ENCODE assay signal across 8 mouse cellular contexts in genomic region chr8:108911511-108911910, GRCm38 (mm10).
DNase-seq lines count a peak whose midpoint lies in the region; ATAC-seq and TF ChIP-seq lines count a peak whose summit lies in the region.

No protein-coding gene starts in this region.

- TF ChIP-seq CTCF in forebrain, postnatal 0 days (IDR thresholded peaks at IDR 0.05; ENCODE audit: low read depth) = peak; percentile 96

- intact Hi-C loops in left cerebral cortex, postnatal 10 days (cut with DNase I) = loop anchor here (5.0 kb wide), 1 partner anchor 119 kb away; no protein-coding TSS in a partner anchor

- no peak overlapping the region for H3K27ac ChIP-seq in forebrain, embryonic 10.5 days
- H3K27ac ChIP-seq in forebrain, embryonic 12.5 days = no peak overlapping the region
- no peak overlapping the region for H3K27ac ChIP-seq in forebrain, postnatal 0 days (ENCODE audit: low read depth, low read length)
- H3K27ac ChIP-seq in hindbrain, embryonic 15.5 days (replicated peaks) = peak overlapping the region; percentile 16; the same call in 1 of the 2 replicates
- peak overlapping the region; percentile 74 for H3K27ac ChIP-seq in midbrain, embryonic 13.5 days

- peaks cover 7% of the 10 kb centered on the region for H3K27me3 ChIP-seq in forebrain, embryonic 10.5 days (ENCODE audit: poor library complexity, severe bottlenecking)
- H3K27me3 ChIP-seq in forebrain, embryonic 12.5 days = no peaks in the 10 kb centered on the region
- no peaks in the 10 kb centered on the region for H3K27me3 ChIP-seq in forebrain, postnatal 0 days (ENCODE audit: insufficient read depth, low read length)
- no peaks in the 10 kb centered on the region for H3K27me3 ChIP-seq in hindbrain, embryonic 15.5 days
- H3K27me3 ChIP-seq in midbrain, embryonic 13.5 days = no peaks in the 10 kb centered on the region

- H3K4me1 ChIP-seq in forebrain, embryonic 10.5 days = peaks cover 36% of the 10 kb centered on the region
- H3K4me1 ChIP-seq in forebrain, embryonic 12.5 days = peaks cover 38% of the 10 kb centered on the region
- peaks cover 9% of the 10 kb centered on the region for H3K4me1 ChIP-seq in forebrain, postnatal 0 days (ENCODE audit: insufficient read depth)
- peaks cover 39% of the 10 kb centered on the region for H3K4me1 ChIP-seq in hindbrain, embryonic 15.5 days (replicated peaks)
- peaks cover 54% of the 10 kb centered on the region for H3K4me1 ChIP-seq in midbrain, embryonic 13.5 days (replicated peaks)

- no peaks in the 10 kb centered on the region for H3K9me3 ChIP-seq in forebrain, embryonic 10.5 days
- H3K9me3 ChIP-seq in forebrain, embryonic 12.5 days = no peaks in the 10 kb centered on the region
- no peaks in the 10 kb centered on the region for H3K9me3 ChIP-seq in forebrain, postnatal 0 days (ENCODE audit: low read length)
- no peaks in the 10 kb centered on the region for H3K9me3 ChIP-seq in hindbrain, embryonic 15.5 days
- no peaks in the 10 kb centered on the region for H3K9me3 ChIP-seq in midbrain, embryonic 13.5 days

- WGBS in forebrain, embryonic 10.5 days = 16% methylated on average over 6 of the region's 6 CpGs
- WGBS in forebrain, embryonic 12.5 days = 11% methylated on average over 6 of the region's 6 CpGs
- WGBS in forebrain, postnatal 0 days = 5% methylated on average over 6 of the region's 6 CpGs
- WGBS in hindbrain, embryonic 15.5 days = 4% methylated on average over 6 of the region's 6 CpGs
- WGBS in midbrain, embryonic 13.5 days = 8% methylated on average over 6 of the region's 6 CpGs

- peak; percentile 81 for DNase-seq in forebrain, embryonic 10.5 days (ENCODE audit: extremely low spot score, low spot score)
- peak; percentile 46 for DNase-seq in c-Kit-positive CD71-positive TER-119-positive erythroid progenitor cells, embryonic 14.5 days (ENCODE audit: low spot score)
- peak; percentile 87 for DNase-seq in forebrain, postnatal 0 days
- peak; percentile 86 to 87 for DNase-seq in left cerebral cortex, postnatal 10 days (ENCODE audit: extremely low spot score in 1 of 2, low spot score in 2 of 2)
- peak; percentile 42 for DNase-seq in spleen, adult 12 weeks (ENCODE audit: low spot score)

- H3K9ac ChIP-seq in forebrain, embryonic 12.5 days = no peak overlapping the region
- H3K9ac ChIP-seq in forebrain, postnatal 0 days = no peak overlapping the region
- no peak overlapping the region for H3K9ac ChIP-seq in hindbrain, embryonic 15.5 days
- no peak overlapping the region for H3K9ac ChIP-seq in midbrain, embryonic 13.5 days (replicated peaks)

- H3K4me3 ChIP-seq in forebrain, embryonic 10.5 days = no peak overlapping the region
- H3K4me3 ChIP-seq in forebrain, embryonic 12.5 days (replicated peaks) = no peak overlapping the region
- no peak overlapping the region for H3K4me3 ChIP-seq in forebrain, postnatal 0 days (ENCODE audit: low read depth, low read length)
- no peak overlapping the region for H3K4me3 ChIP-seq in hindbrain, embryonic 15.5 days
- H3K4me3 ChIP-seq in midbrain, embryonic 13.5 days (replicated peaks) = no peak overlapping the region

- H3K36me3 ChIP-seq in forebrain, embryonic 10.5 days (replicated peaks) = peaks cover 18% of the 10 kb centered on the region
- H3K36me3 ChIP-seq in forebrain, embryonic 12.5 days (replicated peaks) = peaks cover 2% of the 10 kb centered on the region
- no peaks in the 10 kb centered on the region for H3K36me3 ChIP-seq in forebrain, postnatal 0 days (ENCODE audit: insufficient read depth)
- H3K36me3 ChIP-seq in hindbrain, embryonic 15.5 days = no peaks in the 10 kb centered on the region
- peaks cover 2% of the 10 kb centered on the region for H3K36me3 ChIP-seq in midbrain, embryonic 13.5 days

- H3K4me2 ChIP-seq in forebrain, embryonic 12.5 days = no peak overlapping the region
- no peak overlapping the region for H3K4me2 ChIP-seq in forebrain, postnatal 0 days (ENCODE audit: low read depth)
- H3K4me2 ChIP-seq in hindbrain, embryonic 15.5 days = no peak overlapping the region
- no peak overlapping the region for H3K4me2 ChIP-seq in midbrain, embryonic 13.5 days (replicated peaks)

- no peak for ATAC-seq in forebrain, embryonic 12.5 days (ENCODE audit: low FRiP score)
- peak; percentile 50; the same call in 1 of the 2 replicates for ATAC-seq in forebrain, postnatal 0 days
- ATAC-seq in hindbrain, embryonic 15.5 days (ENCODE audit: low FRiP score, low read depth) = no peak
- ATAC-seq in midbrain, embryonic 13.5 days = no peak

Comparison
In these comparisons a context has a peak if more than half of its experiments do, and no peak if none do; other contexts are left out.
1. H3K27ac ChIP-seq: peak in hindbrain, embryonic 15.5 days (single experiment) and midbrain, embryonic 13.5 days (single experiment); none in forebrain, embryonic 10.5 days (single experiment), forebrain, embryonic 12.5 days (single experiment) and forebrain, postnatal 0 days (single experiment).
2. Peak in every context shown above with its lines, with median percentiles within 50 percentile points of each other: DNase-seq.